Mouse (Mus musculus): ENCODE measurements around the gene Tbx2. TPM values are rescaled to one million over a fixed set of nuclear protein-coding genes. Genes with fewer than 3 reads are reported as not detected.

The Tbx2 gene
- polyA plus RNA-seq, 1 experiment from 2014 or later, result 0.65 TPM

- Histone ChIP-seq H3K4me1 (peaks cover 34% of the 10 kb centered on the region), H3K27me3 (peaks cover 98% of the 10 kb centered on the region), H3K9ac (replicated peaks) (no peak overlapping the region), H3K4me3 (0 out of 2 replicates have a peak overlapping the region, but pooled peaks have one; percentile 0), H3K36me3 (no peaks in the 10 kb centered on the region), H3K4me2 (replicated peaks) (no peak overlapping the region), H3K9me3 (no peaks in the 10 kb centered on the region), H3K27ac (replicated peaks) (no peak overlapping the region)
- ATAC-seq (ENCODE audit: low FRiP score, low read depth), result no peak
- 2% methylated on average over 32 of the region's 32 CpGs for WGBS
Measured at GRCm38 (mm10) chr11:85836523-85837290, 4.4 kb downstream of the Tbx2 start.

GRCm38 (mm10) chr11:85837291-85837647 is 4.9 kb downstream of the Tbx2 start:
- H3K4me2 ChIP-seq (replicated peaks), result 0 out of 2 replicates have a peak overlapping the region, but pooled peaks have one; percentile 27
- H3K27me3 ChIP-seq, result peaks cover 98% of the 10 kb centered on the region
- ATAC-seq (ENCODE audit: low FRiP score, low read depth), result no peak
- no peaks in the 10 kb centered on the region for H3K9me3 ChIP-seq
- 0 out of 2 replicates have a peak overlapping the region, but pooled peaks have one; percentile 0 for H3K4me3 ChIP-seq
- peaks cover 30% of the 10 kb centered on the region for H3K4me1 ChIP-seq
- WGBS, result under 1% methylated on average over 18 of the region's 18 CpGs
- no peak overlapping the region for H3K27ac ChIP-seq (replicated peaks)
- no peak overlapping the region for H3K9ac ChIP-seq (replicated peaks)
- no peaks in the 10 kb centered on the region for H3K36me3 ChIP-seq

- Histone ChIP-seq H3K27ac (replicated peaks) (no peak overlapping the region), H3K9ac (replicated peaks) (no peak overlapping the region)
- WGBS, result under 1% methylated on average over 61 of the region's 67 CpGs
Measured at GRCm38 (mm10) chr11:85837648-85838423, 5.5 kb downstream of the Tbx2 start.

GRCm38 (mm10) chr11:85838424-85839257 is 6.3 kb downstream of the Tbx2 start:
- Histone ChIP-seq H3K36me3 (no peaks in the 10 kb centered on the region), H3K27me3 (peaks cover 100% of the 10 kb centered on the region), H3K9ac (replicated peaks) (no peak overlapping the region), H3K9me3 (no peaks in the 10 kb centered on the region), H3K4me1 (peaks cover 34% of the 10 kb centered on the region), H3K4me2 (replicated peaks) (no peak overlapping the region), H3K27ac (replicated peaks) (no peak overlapping the region), H3K4me3 (peak overlapping the region; percentile 24; the same call in 1 of the 2 replicates)
- 4% methylated on average over 20 of the region's 20 CpGs for WGBS
- no peak for ATAC-seq (ENCODE audit: low FRiP score, low read depth)

More at GRCm38 (mm10) chr11:85837648-85838423, 5.5 kb downstream of the Tbx2 start:
- Histone ChIP-seq H3K4me1 (peaks cover 30% of the 10 kb centered on the region), H3K36me3 (no peaks in the 10 kb centered on the region), H3K4me2 (replicated peaks) (peak overlapping the region; percentile 27), H3K27me3 (peaks cover 98% of the 10 kb centered on the region), H3K9me3 (no peaks in the 10 kb centered on the region), H3K4me3 (peak overlapping the region; percentile 24)
- ATAC-seq (ENCODE audit: low FRiP score, low read depth), result no peak

- peaks cover 100% of the 10 kb centered on the region for H3K27me3 ChIP-seq
Measured at GRCm38 (mm10) chr11:85839258-85840030, 7.1 kb downstream of the Tbx2 start.

GRCm38 (mm10) chr11:85840031-85840802 is 7.9 kb downstream of the Tbx2 start:
- WGBS, result 2% methylated on average over 26 of the region's 27 CpGs
- no peaks in the 10 kb centered on the region for H3K9me3 ChIP-seq
- peaks cover 100% of the 10 kb centered on the region for H3K27me3 ChIP-seq
- H3K27ac ChIP-seq (replicated peaks), result no peak overlapping the region
- H3K4me1 ChIP-seq, result peaks cover 43% of the 10 kb centered on the region
- H3K4me3 ChIP-seq, result peak overlapping the region; percentile 17
- no peaks in the 10 kb centered on the region for H3K36me3 ChIP-seq
- peak overlapping the region; percentile 20 for H3K4me2 ChIP-seq (replicated peaks)
- ATAC-seq (ENCODE audit: low FRiP score, low read depth), result no peak
- no peak overlapping the region for H3K9ac ChIP-seq (replicated peaks)

More at GRCm38 (mm10) chr11:85839258-85840030, 7.1 kb downstream of the Tbx2 start:
- WGBS, result 4% methylated on average over 7 of the region's 7 CpGs
- H3K27ac ChIP-seq (replicated peaks), result no peak overlapping the region
- no peaks in the 10 kb centered on the region for H3K36me3 ChIP-seq
- H3K9me3 ChIP-seq, result no peaks in the 10 kb centered on the region
- H3K4me1 ChIP-seq, result peaks cover 42% of the 10 kb centered on the region
- no peak overlapping the region for H3K4me2 ChIP-seq (replicated peaks)
- no peak overlapping the region for H3K9ac ChIP-seq (replicated peaks)
- ATAC-seq (ENCODE audit: low FRiP score, low read depth), result no peak
- no peak overlapping the region for H3K4me3 ChIP-seq

- no peaks in the 10 kb centered on the region for H3K36me3 ChIP-seq
- peak overlapping the region; percentile 17 for H3K4me3 ChIP-seq
- WGBS, result 2% methylated on average over 21 of the region's 21 CpGs
- H3K9ac ChIP-seq (replicated peaks), result no peak overlapping the region
- no peak overlapping the region for H3K27ac ChIP-seq (replicated peaks)
- H3K9me3 ChIP-seq, result no peaks in the 10 kb centered on the region
- peaks cover 43% of the 10 kb centered on the region for H3K4me1 ChIP-seq
- no peak for ATAC-seq (ENCODE audit: low FRiP score, low read depth)
- H3K4me2 ChIP-seq (replicated peaks), result peak overlapping the region; percentile 20
- peaks cover 100% of the 10 kb centered on the region for H3K27me3 ChIP-seq
Measured at GRCm38 (mm10) chr11:85840803-85841145, 8.4 kb downstream of the Tbx2 start.

GRCm38 (mm10) chr11:85841211-85841681 is 8.9 kb downstream of the Tbx2 start:
- ATAC-seq (ENCODE audit: low FRiP score, low read depth), result no peak
- H3K4me2 ChIP-seq (replicated peaks), result peak overlapping the region; percentile 54
- peak overlapping the region; percentile 17; the same call in 1 of the 2 replicates for H3K4me3 ChIP-seq

GRCm38 (mm10) chr11:85841980-85842379 is 9.6 kb downstream of the Tbx2 start:
- Histone ChIP-seq H3K4me3 (peak overlapping the region; percentile 34), H3K27ac (replicated peaks) (no peak overlapping the region), H3K36me3 (no peaks in the 10 kb centered on the region), H3K9me3 (no peaks in the 10 kb centered on the region), H3K27me3 (peaks cover 100% of the 10 kb centered on the region), H3K9ac (replicated peaks) (0 out of 2 replicates have a peak overlapping the region, but pooled peaks have one; percentile 41), H3K4me2 (replicated peaks) (peak overlapping the region; percentile 54), H3K4me1 (peaks cover 43% of the 10 kb centered on the region)
- peak; percentile 71 for ATAC-seq (ENCODE audit: low FRiP score, low read depth)
- WGBS, result 0% methylated on average over 29 of the region's 32 CpGs

More at GRCm38 (mm10) chr11:85841211-85841681, 8.9 kb downstream of the Tbx2 start:
- no peak overlapping the region for H3K9ac ChIP-seq (replicated peaks)
- no peaks in the 10 kb centered on the region for H3K9me3 ChIP-seq
- no peaks in the 10 kb centered on the region for H3K36me3 ChIP-seq
- 10% methylated on average over 8 of the region's 8 CpGs for WGBS
- H3K27ac ChIP-seq (replicated peaks), result no peak overlapping the region
- H3K27me3 ChIP-seq, result peaks cover 100% of the 10 kb centered on the region
- peaks cover 43% of the 10 kb centered on the region for H3K4me1 ChIP-seq

- Histone ChIP-seq H3K4me2 (replicated peaks) (peak overlapping the region; percentile 84), H3K27ac (replicated peaks) (no peak overlapping the region), H3K9me3 (no peaks in the 10 kb centered on the region), H3K36me3 (no peaks in the 10 kb centered on the region), H3K4me1 (peaks cover 40% of the 10 kb centered on the region), H3K27me3 (peaks cover 96% of the 10 kb centered on the region), H3K4me3 (peak overlapping the region; percentile 45), H3K9ac (replicated peaks) (no peak overlapping the region)
- ATAC-seq (ENCODE audit: low FRiP score, low read depth), result no peak
- 3% methylated on average over 24 of the region's 24 CpGs for WGBS
Measured at GRCm38 (mm10) chr11:85842596-85843346, 10.4 kb downstream of the Tbx2 start.

Measured in midbrain, embryonic 12.5 days (tissue).